ENCODE assay signal across 8 mouse cellular contexts in the genomic region with DNA sequence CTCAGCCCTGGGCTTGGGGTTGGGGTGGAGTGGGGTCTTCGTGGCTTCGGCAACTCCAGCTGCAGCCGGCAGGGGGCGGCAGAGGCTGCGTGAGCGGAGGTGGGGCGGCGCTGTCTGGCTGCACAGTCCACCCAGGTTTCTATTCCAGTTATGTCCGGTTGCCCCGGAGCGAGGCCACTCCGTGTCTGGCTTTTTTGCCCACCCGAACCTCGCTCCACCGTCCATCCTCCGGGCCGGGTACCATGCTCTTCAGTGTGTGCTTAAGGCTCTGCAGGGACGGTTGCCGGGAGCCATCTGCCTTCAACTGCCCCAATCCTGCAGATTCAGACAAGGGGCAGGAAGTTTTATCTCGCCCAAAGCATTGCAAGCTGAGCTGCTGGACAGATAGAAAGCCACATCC. TPM values are rescaled to one million over a fixed set of nuclear protein-coding genes. Genes with fewer than 3 reads are reported as not detected.
DNase-seq lines count a peak whose midpoint lies in the region; ATAC-seq and TF ChIP-seq lines count a peak whose summit lies in the region.

No protein-coding gene starts in this region.

- no peak overlapping the region for H3K27ac ChIP-seq in forebrain, postnatal 0 days (ENCODE audit: low read depth, low read length)

- H3K4me1 ChIP-seq in forebrain, postnatal 0 days (ENCODE audit: insufficient read depth): peaks cover 4% of the 10 kb centered on the region; the same call in 1 of the 2 replicates

- peak; percentile 85 for TF ChIP-seq CTCF in forebrain, postnatal 0 days (IDR thresholded peaks at IDR 0.05; ENCODE audit: low read depth)

- H3K36me3 ChIP-seq in forebrain, postnatal 0 days (ENCODE audit: insufficient read depth): no peaks in the 10 kb centered on the region

- H3K9me3 ChIP-seq in forebrain, postnatal 0 days (ENCODE audit: low read length): no peaks in the 10 kb centered on the region

- DNase-seq in Muller cell, postnatal 12 days (ENCODE audit: inconsistent ontology term): peak; percentile 72
- peak; percentile 45 for DNase-seq in cerebellum, adult 8-10 months
- DNase-seq in forebrain, postnatal 0 days: peak; percentile 68
- DNase-seq in heart, postnatal 4 days: peak; percentile 78
- DNase-seq in layer of hippocampus, postnatal 25 days (ENCODE audit: extremely low spot score in 1 of 2, low spot score in 1 of 2): peak; percentile 64 to 74
- peak; percentile 57 for DNase-seq in lung, postnatal 14 days
- DNase-seq in ovary, postnatal 14 days (ENCODE audit: low spot score): peak; percentile 62
- peak; percentile 79 for DNase-seq in thymus, postnatal 4 days

- H3K4me2 ChIP-seq in forebrain, postnatal 0 days (ENCODE audit: low read depth): peak overlapping the region; percentile 57

- H3K4me3 ChIP-seq in forebrain, postnatal 0 days (ENCODE audit: low read depth, low read length): peak overlapping the region; percentile 32

- WGBS in forebrain, postnatal 0 days: 2% methylated on average over 20 of the region's 20 CpGs

- H3K9ac ChIP-seq in forebrain, postnatal 0 days: peak overlapping the region; percentile 33; the same call in 1 of the 2 replicates

- H3K27me3 ChIP-seq in forebrain, postnatal 0 days (ENCODE audit: insufficient read depth, low read length): no peaks in the 10 kb centered on the region; the same call in 1 of the 2 replicates

- peak; percentile 76 for ATAC-seq in forebrain, postnatal 0 days

RNA-seq across cellular contexts. Expression of a gene that starts 36.3 kb away (rescaled TPM):
- 0.10 and 0.92 TPM in 2 replicates for total RNA-seq in forebrain, postnatal 0 days (2014; rRNA removed)
- 0.64 and 0.65 TPM in 2 replicates for polyA plus RNA-seq in forebrain, postnatal 0 days (2015; fragmentation: Nextera tagmentation; extraction: Ambion mirVana)
- under 1 TPM in 1 of 2 experiments, not detected in 1; 0.19 TPM for total RNA-seq in heart, postnatal 4 days (2021)
- 10 to 100 TPM; 12.1 to 15.2 TPM for total RNA-seq in layer of hippocampus, postnatal 25 days (2021)
